Mouse (Mus musculus) heart, embryonic 11.5 days (tissue): Measurements from ENCODE around the gene Cfap54. TPM values are rescaled to one million over a fixed set of nuclear protein-coding genes. Genes with fewer than 3 reads are reported as not detected.
A peak's percentile ranks its signal among the peaks of the same experiment; 100 is the strongest.

Source experiments
- ATAC-seq: fragments of 200-750 bp; cut with Nextera tagmentation; replicated peaks from 2 replicates; pipeline ENCODE4 v1.8.0; 2017; ENCODE audit warnings: moderate library complexity; ENCODE audit not compliant: insufficient number of reproducible peaks, low FRiP score, low TSS enrichment
- H3K27ac ChIP-seq: fragments of 300-500 bp; sonication (generic); 2 replicates; pipeline ENCODE4 v1.5.1; 2014; ENCODE audit warnings: mild to moderate bottlenecking, low read depth, low read length
- H3K27me3 ChIP-seq: fragments of 300-500 bp; sonication (generic); 2 replicates; pipeline ENCODE4 v1.6.1; 2014; ENCODE audit warnings: mild to moderate bottlenecking, low read length, mixed read lengths; ENCODE audit not compliant: control insufficient read depth, insufficient read depth
- H3K36me3 ChIP-seq: fragments of 300-500 bp; sonication (generic); 2 replicates; pipeline ENCODE4 v1.6.1; 2014; ENCODE audit warnings: mild to moderate bottlenecking, low read length, moderate library complexity, mixed read lengths; ENCODE audit not compliant: control insufficient read depth, insufficient read depth
- H3K4me1 ChIP-seq: fragments of 300-500 bp; sonication (generic); 2 replicates; pipeline ENCODE4 v1.6.1; 2014; ENCODE audit warnings: low read length; ENCODE audit not compliant: control insufficient read depth, insufficient read depth
- H3K4me2 ChIP-seq: fragments of 300-500 bp; sonication (generic); 2 replicates; pipeline ENCODE4 v1.6.1; 2014; ENCODE audit warnings: mild to moderate bottlenecking, moderate library complexity
- H3K4me3 ChIP-seq: fragments of 300-500 bp; sonication (generic); 2 replicates; pipeline ENCODE4 v1.5.1; 2014; ENCODE audit warnings: low read depth, low read length
- H3K9ac ChIP-seq: fragments of 300-500 bp; sonication (generic); 2 replicates; pipeline ENCODE4 v1.6.1; 2014; ENCODE audit warnings: mild to moderate bottlenecking, low read depth, low read length, moderate library complexity
- H3K9me3 ChIP-seq: fragments of 300-500 bp; sonication (generic); replicated peaks from 2 replicates; pipeline ENCODE4 v1.6.1; 2016; ENCODE audit warnings: low read length; ENCODE audit not compliant: control insufficient read depth
- WGBS: fragments of 180-500 bp; shearing (Covaris S2); extraction: QIAGEN DNeasy Blood & Tissue Kit; methylation state at CpG from one replicate; pipeline ENCODE4 v1.1.7; 2014; ENCODE audit not compliant: insufficient replicate concordance; 5-methylcytosine and 5-hydroxymethylcytosine counted together
- polyA plus RNA-seq: library from polyadenylated mRNA; unstranded; fragments of >200 nt; fragmentation: Nextera tagmentation; extraction: Ambion mirVana; gene quantifications from 2 replicates; pipeline ENCODE4 v1.2.1, GENCODE M21; 2014

The Cfap54 gene
- polyA plus RNA-seq, 1 experiment from 2014 or later = 0.37 TPM

DNA sequence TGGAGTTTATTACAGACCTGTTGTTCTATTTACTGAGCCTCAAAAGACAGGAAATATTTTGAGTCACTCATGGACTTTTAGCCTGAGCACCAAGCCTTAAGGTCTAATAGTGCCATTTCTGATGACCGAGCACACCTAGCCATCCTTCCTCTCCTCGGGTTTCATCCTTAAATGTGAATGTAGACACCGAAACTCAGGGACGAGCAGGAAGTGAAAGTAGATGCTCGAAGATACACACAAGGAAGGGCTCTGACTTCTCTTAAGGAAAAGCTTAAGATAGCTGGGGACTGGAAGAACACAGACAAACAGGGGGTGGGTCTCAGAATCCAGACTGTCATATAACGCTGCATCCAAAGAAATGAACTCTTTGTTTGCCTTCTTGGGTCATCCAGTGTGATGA, 8.8 kb upstream of the Cfap54 start:
- ATAC-seq = no peak
- no peak overlapping the region for H3K9ac ChIP-seq
- no peak overlapping the region for H3K27ac ChIP-seq
- no peak overlapping the region for H3K4me2 ChIP-seq
- H3K4me1 ChIP-seq = no peaks in the 10 kb centered on the region
- 73% methylated on average over 6 of the region's 6 CpGs for WGBS
- no peak overlapping the region for H3K4me3 ChIP-seq
- H3K9me3 ChIP-seq = no peaks in the 10 kb centered on the region
- H3K36me3 ChIP-seq = no peaks in the 10 kb centered on the region
- H3K27me3 ChIP-seq = no peaks in the 10 kb centered on the region

DNA sequence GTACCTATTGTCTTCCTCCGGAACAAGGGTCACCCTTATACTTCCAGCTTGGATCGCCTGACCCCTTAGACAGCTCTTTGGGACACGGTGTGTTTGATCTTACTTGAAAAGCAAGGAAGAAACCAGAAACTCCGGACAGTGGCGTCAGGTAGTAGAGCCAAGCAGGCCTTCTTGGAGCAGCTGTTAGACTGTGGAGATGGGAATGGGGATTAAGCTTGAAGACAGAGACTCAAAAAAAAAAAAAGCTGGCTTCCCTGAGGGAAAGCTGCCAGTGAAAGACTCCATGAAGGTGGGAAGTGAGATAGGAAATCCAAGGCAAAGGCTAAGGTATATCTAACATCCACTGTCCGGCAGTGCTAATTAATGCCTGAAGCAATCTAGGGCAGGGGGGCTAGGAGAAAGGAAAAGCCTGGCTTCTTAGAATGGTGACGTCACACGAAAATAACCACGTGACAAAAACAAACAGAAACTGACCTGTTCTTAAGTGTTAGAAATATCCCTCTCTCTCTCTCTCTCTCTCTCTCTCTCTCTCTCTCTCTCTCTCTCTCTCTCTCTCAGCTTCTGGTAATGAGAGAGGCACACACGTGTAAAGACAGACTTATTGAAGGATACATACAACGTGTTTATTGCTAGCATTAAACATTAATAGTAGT, 7.1 kb upstream of the Cfap54 start:
- WGBS = 67% methylated on average over 11 of the region's 11 CpGs
- Histone ChIP-seq H3K9ac (no peak overlapping the region), H3K4me3 (no peak overlapping the region), H3K4me1 (no peaks in the 10 kb centered on the region), H3K27ac (no peak overlapping the region), H3K27me3 (no peaks in the 10 kb centered on the region), H3K9me3 (no peaks in the 10 kb centered on the region), H3K36me3 (no peaks in the 10 kb centered on the region), H3K4me2 (no peak overlapping the region)
- no peak for ATAC-seq

DNA sequence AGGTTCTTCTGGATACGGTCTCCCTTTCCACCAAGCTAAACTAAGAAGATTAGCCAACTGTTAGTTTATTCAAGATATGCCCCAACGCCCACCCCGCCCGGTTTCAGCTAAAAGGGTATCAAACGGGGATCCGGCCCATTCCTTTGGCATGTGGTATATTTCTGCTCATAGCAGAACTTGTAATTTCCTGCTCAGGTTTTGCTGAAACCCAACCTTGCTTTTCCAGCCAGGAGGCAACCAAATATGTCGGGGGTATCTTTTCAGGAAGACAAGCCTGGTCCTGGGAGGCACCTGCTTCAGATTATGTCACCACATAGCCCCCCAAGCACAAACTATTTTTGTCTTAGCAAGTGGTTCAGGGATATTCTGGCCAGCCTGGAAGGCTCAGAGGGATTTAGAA, 6.1 kb upstream of the Cfap54 start:
- WGBS = 75% methylated on average over 7 of the region's 7 CpGs
- no peak for ATAC-seq

DNA sequence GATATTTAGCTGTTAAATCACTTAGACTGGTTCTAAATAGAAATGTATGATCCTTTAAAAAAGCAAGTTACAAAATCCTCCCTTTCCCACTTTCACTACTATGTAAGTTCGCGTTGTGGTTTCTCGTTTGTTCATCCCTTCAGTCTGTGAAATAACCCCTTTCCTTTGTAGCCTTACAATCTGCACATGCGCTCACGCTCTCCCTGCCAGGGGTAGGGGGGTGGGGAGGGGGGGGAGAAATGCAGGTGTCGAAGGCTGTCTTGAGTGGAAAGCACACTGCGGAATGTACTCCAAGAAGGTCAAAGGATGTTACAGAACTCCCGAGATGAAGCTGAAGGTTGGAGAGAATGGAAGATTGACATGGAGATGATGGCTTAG, 2.5 kb upstream of the Cfap54 start:
- 61% methylated on average over 8 of the region's 8 CpGs for WGBS
- H3K27ac ChIP-seq = no peak overlapping the region
- H3K9me3 ChIP-seq = no peaks in the 10 kb centered on the region
- no peak overlapping the region for H3K4me2 ChIP-seq
- H3K9ac ChIP-seq = no peak overlapping the region
- H3K27me3 ChIP-seq = no peaks in the 10 kb centered on the region
- ATAC-seq = no peak
- peaks cover 3% of the 10 kb centered on the region; the same call in 1 of the 2 replicates for H3K4me1 ChIP-seq
- H3K36me3 ChIP-seq = no peaks in the 10 kb centered on the region
- H3K4me3 ChIP-seq = no peak overlapping the region

More for the DNA sequence above, 6.1 kb upstream of the Cfap54 start:
- no peaks in the 10 kb centered on the region for H3K36me3 ChIP-seq
- H3K9me3 ChIP-seq = no peaks in the 10 kb centered on the region
- H3K9ac ChIP-seq = no peak overlapping the region
- no peak overlapping the region for H3K27ac ChIP-seq
- H3K27me3 ChIP-seq = no peaks in the 10 kb centered on the region
- H3K4me3 ChIP-seq = no peak overlapping the region
- no peak overlapping the region for H3K4me2 ChIP-seq
- H3K4me1 ChIP-seq = no peaks in the 10 kb centered on the region

DNA sequence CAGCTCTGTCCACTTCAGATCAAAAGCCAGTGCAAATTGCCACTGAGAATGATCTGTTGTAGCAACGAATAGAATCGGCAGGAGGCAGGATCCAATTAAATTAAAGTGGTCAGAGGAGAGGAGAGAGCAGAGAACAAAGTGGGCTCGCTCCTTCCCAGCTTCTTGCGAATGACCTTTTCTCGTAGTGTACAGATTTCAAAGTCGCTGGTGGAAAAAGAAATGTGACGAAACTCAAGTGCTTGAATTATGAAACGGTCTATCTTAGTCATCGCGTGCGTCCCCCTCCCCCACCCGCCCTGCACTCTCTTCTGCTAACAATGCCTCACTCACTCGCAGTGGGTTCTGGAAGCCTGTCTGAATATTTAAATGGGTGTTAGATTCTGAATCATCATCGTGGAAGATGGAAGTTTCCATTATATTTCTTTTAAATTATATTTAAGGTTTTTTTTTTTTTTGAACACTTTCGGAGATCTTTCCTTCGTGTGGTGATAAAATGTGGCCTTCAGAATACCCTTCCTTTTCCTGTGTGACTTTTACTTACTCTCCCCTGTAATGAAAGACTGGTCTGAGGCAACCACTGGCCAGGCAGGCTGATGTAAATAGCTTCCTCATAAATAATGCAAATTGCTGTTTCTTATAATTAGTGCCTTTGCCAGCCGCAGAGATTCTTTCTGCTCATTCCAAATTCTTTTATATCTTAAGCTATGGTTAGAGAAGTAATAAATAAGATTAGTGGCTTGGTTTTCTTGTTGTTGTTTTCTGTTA, 2.0 kb upstream of the Cfap54 start:
- no peaks in the 10 kb centered on the region for H3K36me3 ChIP-seq
- peak overlapping the region; percentile 24; the same call in 1 of the 2 replicates for H3K4me3 ChIP-seq
- peak overlapping the region; percentile 50 for H3K4me2 ChIP-seq
- 12% methylated on average over 17 of the region's 17 CpGs for WGBS
- H3K27me3 ChIP-seq = no peaks in the 10 kb centered on the region
- H3K27ac ChIP-seq = no peak overlapping the region
- no peak for ATAC-seq
- no peaks in the 10 kb centered on the region for H3K9me3 ChIP-seq
- peaks cover 3% of the 10 kb centered on the region; the same call in 1 of the 2 replicates for H3K4me1 ChIP-seq
- H3K9ac ChIP-seq = no peak overlapping the region; the same call in 1 of the 2 replicates

DNA sequence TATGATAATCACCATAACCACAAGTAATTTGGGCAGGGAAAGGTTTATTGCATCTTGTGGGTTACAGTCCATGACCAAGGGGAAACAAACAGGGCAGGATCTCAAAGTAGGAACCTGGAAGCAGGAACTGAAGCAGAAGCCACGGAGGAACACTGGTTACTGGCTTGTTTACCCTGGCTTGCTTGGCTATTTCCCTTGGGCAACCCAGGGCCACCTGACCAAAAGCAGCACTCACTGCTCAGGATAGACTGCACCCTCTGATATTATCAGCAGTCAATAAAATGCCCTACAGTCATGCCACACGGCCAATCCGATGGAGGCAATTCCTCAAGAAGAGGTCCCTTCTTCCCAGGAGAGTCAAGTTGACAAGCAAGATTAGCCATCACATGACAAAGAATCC, 1.9 kb downstream of the Cfap54 start:
- H3K4me2 ChIP-seq = no peak overlapping the region
- H3K9me3 ChIP-seq = no peaks in the 10 kb centered on the region
- H3K27ac ChIP-seq = no peak overlapping the region
- 78% methylated on average over 3 of the region's 3 CpGs for WGBS
- no peak overlapping the region for H3K4me3 ChIP-seq
- no peaks in the 10 kb centered on the region for H3K27me3 ChIP-seq
- H3K36me3 ChIP-seq = no peaks in the 10 kb centered on the region
- peaks cover 3% of the 10 kb centered on the region; the same call in 1 of the 2 replicates for H3K4me1 ChIP-seq
- H3K9ac ChIP-seq = no peak overlapping the region
- ATAC-seq = no peak

DNA sequence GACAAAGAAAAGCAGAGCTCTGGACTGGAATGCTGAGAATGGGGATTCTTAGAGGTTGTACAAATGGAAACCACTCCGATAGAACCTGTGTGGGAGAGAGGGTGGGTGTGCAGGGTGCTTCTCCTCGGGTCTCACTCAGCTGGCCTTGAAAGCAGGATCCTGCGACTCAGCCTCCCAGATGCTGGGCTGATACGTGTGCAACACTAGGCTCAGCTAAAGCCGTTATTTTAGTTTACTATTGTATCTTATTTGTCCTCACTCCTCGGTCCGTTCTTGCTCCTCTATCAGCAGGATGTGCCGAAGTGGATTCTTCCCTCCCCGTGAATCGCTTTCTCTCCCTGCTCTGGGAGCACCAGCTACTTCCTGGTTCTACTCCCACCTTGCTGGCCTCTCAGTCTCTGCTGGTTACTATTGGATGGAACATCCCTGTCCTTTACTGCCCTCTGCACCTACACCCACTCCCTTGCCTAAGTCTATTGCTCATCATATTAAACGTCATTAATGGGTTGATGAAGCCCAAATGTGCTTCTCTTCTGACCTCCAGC, 3.4 kb downstream of the Cfap54 start:
- Histone ChIP-seq H3K4me2 (no peak overlapping the region), H3K4me3 (no peak overlapping the region), H3K9me3 (no peaks in the 10 kb centered on the region), H3K4me1 (peaks cover 3% of the 10 kb centered on the region; the same call in 1 of the 2 replicates), H3K27me3 (no peaks in the 10 kb centered on the region), H3K36me3 (no peaks in the 10 kb centered on the region), H3K27ac (no peak overlapping the region), H3K9ac (no peak overlapping the region)
- no peak for ATAC-seq
- 71% methylated on average over 11 of the region's 11 CpGs for WGBS

DNA sequence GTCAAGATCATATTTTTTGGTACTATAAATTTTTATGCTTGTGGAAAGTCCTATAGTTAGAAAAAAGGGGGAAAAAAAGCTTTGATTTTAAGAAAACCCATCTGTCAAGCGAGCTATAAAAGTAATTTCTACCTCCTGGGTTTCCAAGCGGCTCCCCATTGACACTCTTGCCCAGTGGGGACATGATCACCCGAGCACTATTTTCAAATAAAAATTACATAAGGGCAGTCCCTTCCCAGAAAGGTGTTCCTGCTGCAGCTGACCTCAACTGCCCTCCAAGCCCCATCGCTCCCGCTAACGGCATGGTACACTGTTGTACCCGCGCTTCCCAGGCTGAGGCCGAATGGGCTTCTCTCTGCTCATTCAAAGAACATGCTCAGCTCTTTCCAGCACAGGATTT, 5.0 kb downstream of the Cfap54 start:
- WGBS = 85% methylated on average over 9 of the region's 9 CpGs
- Histone ChIP-seq H3K36me3 (no peaks in the 10 kb centered on the region), H3K4me1 (peaks cover 3% of the 10 kb centered on the region; the same call in 1 of the 2 replicates), H3K9me3 (no peaks in the 10 kb centered on the region), H3K27ac (no peak overlapping the region), H3K9ac (no peak overlapping the region), H3K4me3 (no peak overlapping the region), H3K27me3 (no peaks in the 10 kb centered on the region), H3K4me2 (no peak overlapping the region)
- ATAC-seq = no peak
